Mouse (Mus musculus): ENCODE measurements around the gene Otog. TPM values are rescaled to one million over a fixed set of nuclear protein-coding genes. Genes with fewer than 3 reads are reported as not detected.

Otog gene
- total RNA-seq, 2 experiments from 2014 or later: 0.07 TPM

DNA sequence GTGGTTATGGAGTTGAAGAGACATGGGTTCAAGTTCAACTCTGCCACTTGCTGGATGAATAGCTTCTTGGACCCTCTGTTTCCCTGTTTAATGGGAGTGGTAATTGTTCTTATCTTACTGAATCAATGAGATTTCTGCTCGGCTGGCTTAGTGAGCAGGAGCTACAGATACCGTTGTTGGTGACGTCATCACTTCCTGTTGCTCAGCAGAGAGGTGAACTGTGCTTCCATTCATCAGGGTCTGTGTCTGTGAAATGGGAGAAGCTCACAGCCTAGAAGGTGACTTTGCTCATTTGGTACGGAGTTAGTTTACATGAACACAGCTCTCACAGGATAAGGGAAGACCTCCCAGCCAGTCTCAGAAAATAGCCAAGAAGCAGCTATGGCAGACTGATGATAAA is 113.1 kb downstream of the Otog start:
- no peak for DNase-seq (ENCODE audit: low spot score in 2 of 2)

Other genes with a start within 250 kb of the Otog start
- gene Abcc6, start 210.7 kb upstream of the Otog start, total RNA-seq (2021): 1 to 10 TPM; 3.3 to 6.0 TPM
- gene Nomo1, start 207.3 kb upstream of the Otog start, total RNA-seq (2021): 100 to 1,000 TPM; 109 to 113 TPM
- 10 to 100 TPM; 17.9 to 18.4 TPM for gene Kcnj11, start 140.2 kb upstream of the Otog start, total RNA-seq (2021)
- gene Abcc8, start 61.0 kb upstream of the Otog start, total RNA-seq (2021): 10 to 100 TPM; 41.9 to 42.6 TPM
- under 1 TPM in 1 of 2 experiments, not detected in 1; 0.21 TPM for gene Ush1c, start 2.5 kb upstream of the Otog start, total RNA-seq (2021)
- gene Myod1, start 135.5 kb downstream of the Otog start, total RNA-seq (2021): not detected
- gene Kcnc1, start 155.5 kb downstream of the Otog start, total RNA-seq (2021): 10 to 100 TPM; 48.4 to 54.0 TPM